Mouse (Mus musculus) hindlimb bud, embryonic 11.5 days (tissue): ENCODE data around the gene Fam168a.
A peak's percentile ranks its signal among the peaks of the same experiment; 100 is the strongest.

Experiments
- DNase-seq: peaks from one replicate; pipeline ENCODE4 v3.0.0-alpha.2; 2012; ENCODE audit warnings: low read depth, low spot score; ENCODE audit errors: extremely low spot score

Gene Fam168a

GRCm38 (mm10) chr7:100770669-100771341 lies 64.4 kb downstream of the Fam168a start:
- DNase-seq: no peak

- no peak for DNase-seq
Measured at GRCm38 (mm10) chr7:100774189-100774588, 67.8 kb downstream of the Fam168a start.

- no peak for DNase-seq
Measured at GRCm38 (mm10) chr7:100775810-100776209, 69.4 kb downstream of the Fam168a start.

- DNase-seq: no peak
Measured at GRCm38 (mm10) chr7:100780192-100780591, 73.8 kb downstream of the Fam168a start.

- DNase-seq: peak; percentile 94
Measured at GRCm38 (mm10) chr7:100784650-100785049, 78.2 kb downstream of the Fam168a start.

- peak; percentile 37 for DNase-seq
Measured at GRCm38 (mm10) chr7:100785426-100785825, 79.0 kb downstream of the Fam168a start.

- no peak for DNase-seq
Measured at GRCm38 (mm10) chr7:100786078-100786477, 79.6 kb downstream of the Fam168a start.

GRCm38 (mm10) chr7:100788291-100788690 lies 81.9 kb downstream of the Fam168a start:
- no peak for DNase-seq

- DNase-seq: no peak
Measured at GRCm38 (mm10) chr7:100798810-100799209, 92.4 kb downstream of the Fam168a start.

- no peak for DNase-seq
Measured at GRCm38 (mm10) chr7:100805391-100805790, 99.0 kb downstream of the Fam168a start.

- DNase-seq: no peak
Measured at GRCm38 (mm10) chr7:100811912-100812311, 105.5 kb downstream of the Fam168a start.

- DNase-seq: no peak
Measured at GRCm38 (mm10) chr7:100812641-100813040, 106.2 kb downstream of the Fam168a start.

- no peak for DNase-seq
Measured at GRCm38 (mm10) chr7:100815900-100816570, 109.6 kb downstream of the Fam168a start.

GRCm38 (mm10) chr7:100816759-100817441 lies 110.5 kb downstream of the Fam168a start:
- no peak for DNase-seq

GRCm38 (mm10) chr7:100817442-100817760 lies 111.0 kb downstream of the Fam168a start:
- DNase-seq: no peak

- no peak for DNase-seq
Measured at GRCm38 (mm10) chr7:100818401-100819064, 112.1 kb downstream of the Fam168a start.

- no peak for DNase-seq
Measured at GRCm38 (mm10) chr7:100824661-100825060, 118.2 kb downstream of the Fam168a start.

- no peak for DNase-seq
Measured at GRCm38 (mm10) chr7:100828549-100828948, 122.1 kb downstream of the Fam168a start.

GRCm38 (mm10) chr7:100833859-100834258 lies 127.4 kb downstream of the Fam168a start:
- DNase-seq: no peak

GRCm38 (mm10) chr7:100835168-100835567 lies 128.7 kb downstream of the Fam168a start:
- DNase-seq: no peak

- no peak for DNase-seq
Measured at GRCm38 (mm10) chr7:100835711-100836110, 129.3 kb downstream of the Fam168a start.

GRCm38 (mm10) chr7:100836657-100837056 lies 130.2 kb downstream of the Fam168a start:
- DNase-seq: no peak
